Comparison of ENCODE assay signal across 10 mouse cellular contexts in genomic region chr12:111450359-111450758, GRCm38 (mm10). TPM values are rescaled to one million over a fixed set of nuclear protein-coding genes. Genes with fewer than 3 reads are reported as not detected.
A peak's percentile ranks its signal among the peaks of the same experiment; 100 is the strongest.
DNase-seq lines count a peak whose midpoint lies in the region; ATAC-seq and TF ChIP-seq lines count a peak whose summit lies in the region.
"Had no signal": no experiment of that assay in that cellular context is flagged by ENCODE, and none has a peak within 500 bp of the region (broad histone marks: within the 10 kb centered on the region; RNA-seq: fewer than 3 reads in every experiment).

No protein-coding gene starts in this region.

- H3K9me3 ChIP-seq in forebrain, embryonic 12.5 days = no peaks in the 10 kb centered on the region
- H3K9me3 ChIP-seq in stomach, postnatal 0 days (ENCODE audit: control insufficient read depth, low read length) = no peaks in the 10 kb centered on the region
- H3K9me3 ChIP-seq: midbrain, embryonic 10.5 days had no signal

- no peak for ATAC-seq in forebrain, embryonic 12.5 days (ENCODE audit: low FRiP score)
- ATAC-seq in stomach, postnatal 0 days (ENCODE audit: low FRiP score, low TSS enrichment) = no peak
- ATAC-seq: hindbrain, postnatal 0 days had no signal

- H3K4me3 ChIP-seq in forebrain, embryonic 12.5 days (replicated peaks) = no peak overlapping the region
- H3K4me3 ChIP-seq in stomach, postnatal 0 days (ENCODE audit: low read depth, low read length) = no peak overlapping the region
- no peak overlapping the region for H3K4me3 ChIP-seq in cerebellum, adult 2 months (replicated peaks; ENCODE audit: insufficient read depth, low read depth, low read length)
- H3K4me3 ChIP-seq: midbrain, embryonic 10.5 days had no signal

- H3K4me1 ChIP-seq in forebrain, embryonic 12.5 days = peaks cover 10% of the 10 kb centered on the region
- no peaks in the 10 kb centered on the region; the same call in 1 of the 2 replicates for H3K4me1 ChIP-seq in stomach, postnatal 0 days (replicated peaks; ENCODE audit: control insufficient read depth, insufficient read depth)
- 0 out of 2 replicates have a peak, but pooled peaks cover 5% of the 10 kb centered on the region for H3K4me1 ChIP-seq in cerebellum, adult 2 months (ENCODE audit: control insufficient read depth, insufficient read depth, low read length)

- DNase-seq in adrenal gland, adult (ENCODE audit: inconsistent age in 2 of 2, low spot score in 1 of 2) = peak; percentile 79 to 80
- DNase-seq in adrenal gland, adult 18-20 months (ENCODE audit: low spot score in 2 of 2) = no peak
- peak; percentile 64 to 77 for DNase-seq in adrenal gland, postnatal 36 days
- DNase-seq in heart, postnatal 14 days = peak; percentile 67 to 71
- peak; percentile 63 to 76 for DNase-seq in kidney, postnatal 4 days
- no peak for DNase-seq in stomach, postnatal 0 days (ENCODE audit: low spot score)
- DNase-seq in cerebellum, adult 2 months = no peak

- no peak overlapping the region for H3K9ac ChIP-seq in forebrain, embryonic 12.5 days
- no peak overlapping the region for H3K9ac ChIP-seq in stomach, postnatal 0 days (ENCODE audit: low read length)

- TF ChIP-seq POLR2A in cerebellum, adult 2 months (IDR thresholded peaks at IDR 0.05; ENCODE audit: borderline replicate concordance, insufficient read depth, low read length) = no peak

- peaks cover 85% of the 10 kb centered on the region for H3K27me3 ChIP-seq in forebrain, embryonic 12.5 days
- H3K27me3 ChIP-seq in stomach, postnatal 0 days (ENCODE audit: control insufficient read depth, insufficient read depth, low read length) = peaks cover 16% of the 10 kb centered on the region
- peaks cover 2% of the 10 kb centered on the region; the same call in 1 of the 2 replicates for H3K27me3 ChIP-seq in cerebellum, adult 2 months (ENCODE audit: control insufficient read depth, insufficient read depth, low read length)

- H3K27ac ChIP-seq in forebrain, embryonic 12.5 days = no peak overlapping the region
- no peak overlapping the region for H3K27ac ChIP-seq in stomach, postnatal 0 days (replicated peaks)
- no peak overlapping the region for H3K27ac ChIP-seq in cerebellum, adult 2 months (ENCODE audit: insufficient read depth, low read length)
- H3K27ac ChIP-seq: hindbrain, postnatal 0 days; midbrain, embryonic 10.5 days had no signal

- H3K4me2 ChIP-seq in forebrain, embryonic 12.5 days = no peak overlapping the region
- H3K4me2 ChIP-seq in stomach, postnatal 0 days (replicated peaks; ENCODE audit: low read depth) = no peak overlapping the region

- TF ChIP-seq CTCF in stomach, postnatal 0 days (IDR thresholded peaks at IDR 0.05; ENCODE audit: low read depth) = no peak
- no peak for TF ChIP-seq CTCF in cerebellum, adult 2 months (IDR thresholded peaks at IDR 0.05; ENCODE audit: borderline replicate concordance, insufficient read depth, low read depth, low read length)

- TF ChIP-seq EP300 in stomach, postnatal 0 days (optimal IDR thresholded peaks at IDR 0.05) = no peak

- intact Hi-C loops in heart, postnatal 14 days (cut with DNase I) = no loop called here

- no peaks in the 10 kb centered on the region for H3K36me3 ChIP-seq in forebrain, embryonic 12.5 days (replicated peaks)
- H3K36me3 ChIP-seq in stomach, postnatal 0 days (ENCODE audit: control insufficient read depth, insufficient read depth, low read length) = no peaks in the 10 kb centered on the region
- H3K36me3 ChIP-seq: midbrain, embryonic 10.5 days had no signal

- 40% methylated on average over 6 of the region's 6 CpGs for WGBS in forebrain, embryonic 12.5 days
- WGBS in stomach, postnatal 0 days = 56% methylated on average over 6 of the region's 6 CpGs
- 58% methylated on average over 6 of the region's 6 CpGs for WGBS in cerebellum, adult 2 months

RNA-seq across cellular contexts. Expression of gene Tnfaip2, which starts 8.1 kb away (rescaled TPM):
- 10 to 100 TPM; 11.4 to 31.6 TPM for total RNA-seq in adrenal gland, adult 18-20 months (2021)
- 10 to 100 TPM; 13.9 to 14.3 TPM for total RNA-seq in adrenal gland, postnatal 36 days (2021)
- 10 to 100 TPM; 38.0 to 40.4 TPM for total RNA-seq in heart, postnatal 14 days (2021)
- polyA plus RNA-seq in forebrain, embryonic 12.5 days (2016; fragmentation: Nextera tagmentation; extraction: Ambion mirVana) = 1.5 and 2.2 TPM in 2 replicates
- 14.5 and 15.6 TPM in 2 replicates for polyA plus RNA-seq in stomach, postnatal 0 days (2015; fragmentation: Nextera tagmentation; extraction: Ambion mirVana)
- 0.87 and 1.2 TPM in 2 replicates for polyA plus RNA-seq in cerebellum, adult 2 months (2012; rRNA removed)

RNA-seq across cellular contexts. Expression of gene Exoc3l4, which starts 33.5 kb away (rescaled TPM):
- 1 to 10 TPM; 3.3 to 4.1 TPM for total RNA-seq in adrenal gland, adult 18-20 months (2021)
- 1 to 10 TPM; 4.8 to 6.7 TPM for total RNA-seq in adrenal gland, postnatal 36 days (2021)
- total RNA-seq in heart, postnatal 14 days (2021) = 1 to 10 TPM; 4.1 to 5.5 TPM
- 1.4 and 3.3 TPM in 2 replicates for polyA plus RNA-seq in forebrain, embryonic 12.5 days (2016; fragmentation: Nextera tagmentation; extraction: Ambion mirVana)
- 7.3 and 8.6 TPM in 2 replicates for polyA plus RNA-seq in stomach, postnatal 0 days (2015; fragmentation: Nextera tagmentation; extraction: Ambion mirVana)
- 6.5 and 10.0 TPM in 2 replicates for polyA plus RNA-seq in cerebellum, adult 2 months (2012; rRNA removed)

RNA-seq across cellular contexts. Expression of gene Gm266, which starts 35.3 kb away (rescaled TPM):
- not detected for total RNA-seq in adrenal gland, adult 18-20 months (2021)
- total RNA-seq in adrenal gland, postnatal 36 days (2021) = under 1 TPM in 1 of 2 experiments, not detected in 1; 0.53 TPM
- total RNA-seq in heart, postnatal 14 days (2021) = 1 to 10 TPM; 1.2 to 1.7 TPM
- polyA plus RNA-seq in forebrain, embryonic 12.5 days (2016; fragmentation: Nextera tagmentation; extraction: Ambion mirVana) = 2.5 and 3.5 TPM in 2 replicates
- polyA plus RNA-seq in stomach, postnatal 0 days (2015; fragmentation: Nextera tagmentation; extraction: Ambion mirVana) = 12.5 and 14.4 TPM in 2 replicates
- polyA plus RNA-seq in cerebellum, adult 2 months (2012; rRNA removed) = 8.8 and 11.2 TPM in 2 replicates

RNA-seq across cellular contexts. Expression of gene Lbhd2, which starts 43.8 kb away (rescaled TPM):
- not detected for total RNA-seq in adrenal gland, adult 18-20 months (2021)
- total RNA-seq in adrenal gland, postnatal 36 days (2021) = under 1 TPM in 1 of 2 experiments, not detected in 1; 0.59 TPM
- not detected for total RNA-seq in heart, postnatal 14 days (2021)
- polyA plus RNA-seq in forebrain, embryonic 12.5 days (2016; fragmentation: Nextera tagmentation; extraction: Ambion mirVana) = 0.51 and 0.63 TPM in 2 replicates
- 2.2 TPM in 2 replicates for polyA plus RNA-seq in stomach, postnatal 0 days (2015; fragmentation: Nextera tagmentation; extraction: Ambion mirVana)
- 1.5 and 2.5 TPM in 2 replicates for polyA plus RNA-seq in cerebellum, adult 2 months (2012; rRNA removed)
- polyA plus RNA-seq: midbrain, embryonic 10.5 days had no signal

Comparison
In these comparisons a context has a peak if more than half of its experiments do, and no peak if none do; other contexts are left out.
1. DNase-seq: peak in adrenal gland, adult (2 of 2), adrenal gland, postnatal 36 days (2 of 2), heart, postnatal 14 days (2 of 2) and kidney, postnatal 4 days (2 of 2); none in adrenal gland, adult 18-20 months (0 of 2), stomach, postnatal 0 days (single experiment) and cerebellum, adult 2 months (0 of 2).